In genomic region chr10:24630469-24631081, GRCm38 (mm10) we compare ENCODE assay signal across 8 mouse cellular contexts. TPM values are rescaled to one million over a fixed set of nuclear protein-coding genes. Genes with fewer than 3 reads are reported as not detected.
DNase-seq lines count a peak whose midpoint lies in the region; ATAC-seq and TF ChIP-seq lines count a peak whose summit lies in the region.

No protein-coding gene starts in this region.

- no peaks in the 10 kb centered on the region for H3K27me3 ChIP-seq in thymus, adult 2 months (ENCODE audit: control insufficient read depth, insufficient read depth, low read length)

- TF ChIP-seq POLR2A in thymus, adult 2 months (IDR thresholded peaks at IDR 0.05; ENCODE audit: control insufficient read depth, extremely low read depth, insufficient read depth, low read length, poor library complexity), result no peak

- DNase-seq in 3T3-L1 (ENCODE audit: low read depth, low spot score), result peak; percentile 80
- DNase-seq in ZHBTc4 (ENCODE audit: low read depth, low spot score), result peak; percentile 78
- peak; percentile 79 for DNase-seq in embryo, embryonic 11 days
- peak; percentile 88 to 89 for DNase-seq in kidney, postnatal 4 days
- peak; percentile 40 to 59 for DNase-seq in lung, adult 18-20 months
- peak; percentile 73 for DNase-seq in thymus, adult 2 months

- H3K27ac ChIP-seq in thymus, adult 2 months (ENCODE audit: control insufficient read depth, insufficient read depth, low read length), result no peak overlapping the region

- H3K4me1 ChIP-seq in thymus, adult 2 months (replicated peaks; ENCODE audit: control insufficient read depth, insufficient read depth, low read length), result peaks cover 11% of the 10 kb centered on the region

- ATAC-seq in granulocyte monocyte progenitor cell, adult 5-6 weeks (replicated peaks; ENCODE audit: poor library complexity, severe bottlenecking), result 0 out of 2 replicates have a peak, but pooled peaks have one; percentile 24
- ATAC-seq in neutrophil, adult 5-6 weeks (ENCODE audit: extremely low read depth, insufficient number of reproducible peaks, low FRiP score, poor library complexity, severe bottlenecking), result peak; percentile 68; the same call in 1 of the 2 replicates

- no peaks in the 10 kb centered on the region for H3K36me3 ChIP-seq in thymus, adult 2 months (ENCODE audit: control insufficient read depth, insufficient read depth, low read length)

- 27% methylated on average over 18 of the region's 18 CpGs for WGBS in thymus, adult 2 months

- no peak overlapping the region for H3K4me3 ChIP-seq in thymus, adult 2 months (ENCODE audit: control insufficient read depth, insufficient read depth, low read length)

- no peak for TF ChIP-seq CTCF in thymus, adult 2 months (IDR thresholded peaks at IDR 0.05; ENCODE audit: borderline replicate concordance, control insufficient read depth, extremely low read depth, insufficient read depth, low read length, poor library complexity)

RNA-seq across cellular contexts. Expression of gene Ccn2, which starts 35.3 kb away (rescaled TPM):
- not detected in 2 replicates for total RNA-seq in granulocyte monocyte progenitor cell, adult 5-6 weeks (2014; fragmentation: Nextera tagmentation)
- not detected in 2 replicates for total RNA-seq in granulocyte monocyte progenitor cell, adult 5-6 weeks (2017)
- total RNA-seq in neutrophil, adult 5-6 weeks (2017), result not detected in 2 replicates
- polyA plus RNA-seq in thymus, adult 2 months (2012; rRNA removed), result 14.1 and 19.7 TPM in 2 replicates
